Mouse (Mus musculus) olfactory bulb, adult 2 months (tissue): ENCODE results near the gene Fyn.

Experiments used
- CTCF ChIP-seq: fragments of 200-500 bp; IDR thresholded peaks from 2 replicates; pipeline ENCODE4 v1.5.1; 2012; ENCODE audit warnings: low read depth, mild to moderate bottlenecking, low read length, moderate library complexity; ENCODE audit not compliant: insufficient read depth
- POLR2A ChIP-seq: fragments of 200-500 bp; IDR thresholded peaks from 2 replicates; pipeline ENCODE4 v1.6.1; 2012; ENCODE audit warnings: mild to moderate bottlenecking, low read depth, low read length, moderate library complexity; ENCODE audit not compliant: insufficient read depth

- TF ChIP-seq CTCF (no peak), POLR2A (no peak)
These were observed 66.2 kb downstream of the Fyn start for GRCm38 (mm10) chr10:39434758-39435448.
